Mouse (Mus musculus) heart, postnatal 14 days (tissue): ENCODE data around the gene Acsm2. TPM values are rescaled to one million over a fixed set of nuclear protein-coding genes. Genes with fewer than 3 reads are reported as not detected.
"Not testable (repeated sequence)": the region's sequence is repeated elsewhere in the genome, so short reads cannot be mapped to it uniquely, and the experiment has no call there.

Experiments
- DNase-seq, 2 experiments: peaks; one replicate each; pipeline ENCODE4 v3.0.0; 2021 to 2022
- intact Hi-C: fragments of 180-260 bp; cut with DNase I; formaldehyde crosslinking; loops from one replicate; pipeline ENCODE4 v1.15.1; 2025
- total RNA-seq, 2 experiments: library from RNA; stranded (reverse); gene quantifications; 2 replicates each; pipeline ENCODE4 v1.2.3; 2021

The Acsm2 gene
- total RNA-seq, 2 experiments from 2014 or later, result not detected

GRCm38 (mm10) chr7:119560452-119560835 lies 6.3 kb downstream of the Acsm2 start:
- intact Hi-C loops, result no loop called here

GRCm38 (mm10) chr7:119561441-119561840 lies 7.3 kb downstream of the Acsm2 start:
- intact Hi-C loops, result no loop called here
- no peak for DNase-seq

More at GRCm38 (mm10) chr7:119560452-119560835, 6.3 kb downstream of the Acsm2 start:
- no peak for DNase-seq

- DNase-seq, intact Hi-C loops: not testable (repeated sequence)
These were observed 8.3 kb downstream of the Acsm2 start for GRCm38 (mm10) chr7:119562476-119562875.

GRCm38 (mm10) chr7:119594530-119595107 lies 40.5 kb downstream of the Acsm2 start:
- DNase-seq, result no peak
- intact Hi-C loops, result no loop called here

GRCm38 (mm10) chr7:119595306-119595705 lies 41.2 kb downstream of the Acsm2 start:
- no peak for DNase-seq
- intact Hi-C loops, result no loop called here

GRCm38 (mm10) chr7:119596536-119596935 lies 42.4 kb downstream of the Acsm2 start:
- DNase-seq, result no peak
- intact Hi-C loops, result no loop called here

GRCm38 (mm10) chr7:119601195-119601953 lies 47.2 kb downstream of the Acsm2 start:
- intact Hi-C loops, result no loop called here
- no peak for DNase-seq

DNA sequence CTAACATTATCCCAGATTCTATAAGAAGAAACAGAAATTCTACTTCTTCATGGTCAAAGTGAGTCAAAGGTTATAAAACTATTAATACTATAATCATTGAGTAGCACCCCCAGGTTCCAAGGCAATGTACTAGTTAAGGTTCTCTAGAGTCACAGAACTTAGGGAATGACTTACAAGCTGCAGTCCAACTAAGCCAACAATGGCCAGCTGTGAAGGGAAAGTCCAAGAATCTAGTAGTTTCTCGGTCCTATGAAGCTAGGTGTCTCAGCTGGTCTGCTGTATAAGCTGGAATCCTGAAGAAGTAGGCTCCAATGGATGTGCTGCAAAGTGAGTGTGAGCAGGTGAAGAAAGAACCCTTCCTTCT lies 47.8 kb downstream of the Acsm2 start:
- intact Hi-C loops, result no loop called here
- DNase-seq, result no peak

- intact Hi-C loops, result no loop called here
These were observed 50.9 kb downstream of the Acsm2 start for GRCm38 (mm10) chr7:119604903-119605483.

DNA sequence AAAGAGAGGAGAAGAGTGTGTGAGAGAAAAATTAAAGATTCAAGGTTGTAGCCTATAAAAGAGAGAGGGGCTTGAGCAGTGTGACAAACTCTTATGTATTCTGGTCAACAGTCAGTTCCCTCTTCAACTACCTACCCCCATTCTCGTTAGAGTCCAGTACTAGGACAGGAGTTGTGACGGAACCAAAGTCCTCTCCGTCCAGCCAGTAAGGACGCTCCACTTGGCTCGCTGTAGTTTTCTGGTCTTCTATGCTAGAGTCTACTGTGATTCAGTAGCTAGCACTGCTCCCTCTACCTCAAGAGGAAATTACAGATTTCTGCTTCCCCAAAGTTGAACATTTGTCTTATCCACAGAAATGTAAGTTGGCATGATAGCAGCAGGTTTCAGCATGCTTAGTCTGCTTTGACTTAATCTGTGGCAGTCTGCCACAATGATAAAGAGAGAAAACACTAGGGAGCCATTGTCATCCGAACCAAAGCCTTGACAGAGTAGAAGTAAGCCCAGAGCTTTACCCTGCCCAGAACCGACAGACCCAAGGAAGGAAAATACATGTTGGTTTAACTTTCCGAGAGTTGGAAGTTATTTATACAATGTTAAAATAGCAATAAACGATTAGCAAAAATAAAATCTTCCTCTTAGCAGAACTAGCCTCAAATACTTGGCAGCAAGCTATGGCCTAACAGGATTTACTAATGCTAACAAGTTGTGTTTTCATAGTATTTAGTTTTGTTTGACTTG lies 52.0 kb downstream of the Acsm2 start:
- DNase-seq, result no peak
- intact Hi-C loops, result no loop called here

More at GRCm38 (mm10) chr7:119604903-119605483, 50.9 kb downstream of the Acsm2 start:
- no peak for DNase-seq

GRCm38 (mm10) chr7:119606664-119607076 lies 52.5 kb downstream of the Acsm2 start, which contains the start of gene Acsm1:
Gene Acsm1, plus strand, starts transcription at chr7:119607026.
- intact Hi-C loops, result no loop called here
- no peak for DNase-seq

GRCm38 (mm10) chr7:119607796-119608515 lies 53.8 kb downstream of the Acsm2 start:
- intact Hi-C loops, result no loop called here
- DNase-seq, result no peak

- intact Hi-C loops, result no loop called here
- DNase-seq, result no peak
These were observed 62.4 kb downstream of the Acsm2 start for GRCm38 (mm10) chr7:119616531-119616930.

- intact Hi-C loops, result no loop called here
- no peak for DNase-seq
These were observed 63.5 kb downstream of the Acsm2 start for GRCm38 (mm10) chr7:119617593-119617992.

- intact Hi-C loops, result no loop called here
These were observed 64.2 kb downstream of the Acsm2 start for GRCm38 (mm10) chr7:119618209-119618935.

DNA sequence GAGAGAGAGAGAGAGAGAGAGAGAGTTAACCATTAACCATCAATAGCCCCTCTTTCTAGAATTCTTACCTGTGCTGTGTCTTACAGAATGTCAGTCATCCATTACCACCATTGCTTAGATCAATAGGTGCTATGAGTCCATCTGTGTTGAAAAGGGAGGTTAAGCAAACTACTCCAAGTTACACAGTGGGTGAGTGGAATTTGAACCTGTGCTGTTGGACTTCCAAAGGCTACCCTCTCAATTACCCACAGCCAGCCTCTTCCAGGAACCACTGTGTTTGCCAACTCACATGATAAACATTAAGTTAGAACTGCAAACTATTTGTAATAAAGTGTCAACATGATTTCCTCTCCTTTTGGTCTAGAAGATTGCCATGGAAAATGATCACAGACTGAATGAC lies 66.0 kb downstream of the Acsm2 start:
- intact Hi-C loops, result no loop called here
- DNase-seq, result no peak

More at GRCm38 (mm10) chr7:119618209-119618935, 64.2 kb downstream of the Acsm2 start:
- no peak for DNase-seq

- DNase-seq, result no peak
- intact Hi-C loops, result no loop called here
These were observed 84.6 kb downstream of the Acsm2 start for GRCm38 (mm10) chr7:119638773-119639172.

DNA sequence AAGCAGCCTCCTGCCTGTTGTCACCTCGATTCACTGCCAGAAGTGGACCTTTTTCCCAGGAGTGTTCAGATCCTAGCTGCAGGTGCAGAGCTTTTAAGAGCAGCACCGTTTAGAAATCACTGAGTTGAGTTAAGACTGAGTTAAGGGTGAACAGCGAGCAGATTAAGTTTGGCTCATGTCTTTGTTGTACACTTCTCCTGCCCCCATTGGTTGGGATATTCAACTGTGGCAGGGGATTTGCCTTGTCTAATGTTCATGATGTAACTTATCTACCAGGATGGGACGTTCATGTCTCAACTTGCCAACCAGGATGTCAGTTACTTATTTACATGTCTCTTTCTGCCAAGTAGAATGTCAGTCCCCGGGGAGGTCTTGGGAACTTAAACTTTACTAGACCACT lies 88.2 kb downstream of the Acsm2 start:
- intact Hi-C loops, result no loop called here

More for the DNA sequence above, 88.2 kb downstream of the Acsm2 start:
- no peak for DNase-seq
